Mouse (Mus musculus) T-helper 17 cell (primary cell): ENCODE results near the gene Vmn1r53.
"Not testable (repeated sequence)": the region's sequence is repeated elsewhere in the genome, so short reads cannot be mapped to it uniquely, and the experiment has no call there.

Source experiments
- in situ Hi-C, 2 experiments: fragments of 300-600 bp; cut with MboI, MseI; formaldehyde crosslinking; loops; 1 replicate in 1 of 2; 2 replicates in 1 of 2; pipeline ENCODE4 v1.15.1; 2025; ENCODE audit warnings: high pct_unique_total_duplicates in 2 of 2

The Vmn1r53 gene

GRCm38 (mm10) chr6:90224338-90224737 is at the start of gene Vmn1r53:
TSS of gene Vmn1r53 (minus strand) at chr6:90224438.
- in situ Hi-C loops = no loop called here

GRCm38 (mm10) chr6:90246000-90246399 is 21.8 kb upstream of the Vmn1r53 start, which contains the start of gene Vmn1r54:
TSS of gene Vmn1r54 (plus strand) at chr6:90246300.
- in situ Hi-C loops = no loop called here

- in situ Hi-C loops = no loop called here
Observed at GRCm38 (mm10) chr6:90244019-90244418, 19.8 kb upstream of the Vmn1r53 start.

- in situ Hi-C loops = no loop called here
Observed at GRCm38 (mm10) chr6:90232681-90233080, 8.4 kb upstream of the Vmn1r53 start.

GRCm38 (mm10) chr6:90232114-90232513 is 7.9 kb upstream of the Vmn1r53 start:
- in situ Hi-C loops = not testable (repeated sequence)

- in situ Hi-C loops = not testable (repeated sequence)
Observed at GRCm38 (mm10) chr6:90202493-90202892, 21.7 kb downstream of the Vmn1r53 start, which contains the start of gene V1ra8. TSS of gene V1ra8 (plus strand) at chr6:90202793.

- in situ Hi-C loops = no loop called here
Observed at GRCm38 (mm10) chr6:90174508-90174907, 49.7 kb downstream of the Vmn1r53 start, which contains the start of gene Vmn1r52. TSS of gene Vmn1r52 (plus strand) at chr6:90174808.
